Mouse (Mus musculus): ENCODE results near the gene Wnt9b.

Gene Wnt9b

DNA sequence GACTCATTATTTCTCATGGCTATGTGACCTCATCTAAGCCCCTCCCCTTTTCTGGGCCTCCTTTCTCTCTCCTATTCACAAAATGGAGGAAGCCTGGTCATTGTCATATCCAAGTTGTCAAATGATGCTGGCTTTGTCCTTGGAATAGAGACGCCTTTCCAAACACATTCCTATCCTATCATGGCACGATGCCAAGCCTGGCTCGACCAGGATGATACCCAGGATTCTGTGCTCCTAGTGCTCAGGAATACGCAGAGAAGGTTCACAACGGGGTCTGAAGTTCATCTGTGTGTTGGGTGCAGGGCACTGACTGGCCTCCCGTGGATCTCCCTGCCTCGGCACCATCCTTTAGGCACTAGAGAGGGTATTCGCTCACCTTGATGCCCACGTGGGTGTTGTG is 18.0 kb downstream of the Wnt9b start:
- DNase-seq (ENCODE audit: extremely low spot score) = no peak

DNA sequence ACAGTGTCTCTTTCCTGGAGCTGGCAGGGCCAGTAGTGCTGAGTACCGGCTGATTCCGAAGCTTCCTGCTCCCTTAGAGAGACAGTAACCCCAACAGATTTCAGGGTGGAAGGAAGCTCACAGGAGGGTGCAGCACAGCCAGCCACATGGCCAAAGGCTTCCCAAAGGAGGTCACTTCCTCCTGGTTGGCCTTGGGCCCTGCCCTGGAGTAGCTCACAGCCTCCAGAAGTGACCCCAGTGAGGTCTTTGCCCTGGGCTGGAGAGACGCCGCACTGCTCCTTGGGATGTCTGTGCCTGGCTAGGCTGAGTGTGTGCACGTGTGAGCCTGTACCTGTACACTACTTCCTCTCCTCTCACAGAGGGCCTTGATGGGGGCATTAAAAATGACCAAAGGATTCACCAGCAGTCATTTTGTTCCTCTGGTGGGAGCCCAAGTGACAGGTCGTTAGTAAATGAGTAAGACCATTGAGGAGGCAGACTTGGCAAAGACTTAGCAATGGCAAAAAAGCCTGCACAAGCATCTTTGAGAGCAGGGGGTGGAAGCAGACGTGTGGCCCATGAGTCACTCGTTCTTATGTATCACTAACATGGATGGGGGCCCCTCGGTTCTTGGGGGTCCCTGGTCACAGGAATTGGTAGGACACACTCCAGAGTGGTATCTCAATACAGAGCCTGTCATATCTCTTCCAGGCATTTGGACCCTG is 20.2 kb downstream of the Wnt9b start:
- no peak for DNase-seq (ENCODE audit: extremely low spot score)

- DNase-seq (ENCODE audit: extremely low spot score) = no peak
Measured at GRCm38 (mm10) chr11:103724331-103724771, 25.3 kb downstream of the Wnt9b start.

GRCm38 (mm10) chr11:103722040-103722481 is 27.6 kb downstream of the Wnt9b start:
- DNase-seq (ENCODE audit: extremely low spot score) = peak; percentile 20

DNA sequence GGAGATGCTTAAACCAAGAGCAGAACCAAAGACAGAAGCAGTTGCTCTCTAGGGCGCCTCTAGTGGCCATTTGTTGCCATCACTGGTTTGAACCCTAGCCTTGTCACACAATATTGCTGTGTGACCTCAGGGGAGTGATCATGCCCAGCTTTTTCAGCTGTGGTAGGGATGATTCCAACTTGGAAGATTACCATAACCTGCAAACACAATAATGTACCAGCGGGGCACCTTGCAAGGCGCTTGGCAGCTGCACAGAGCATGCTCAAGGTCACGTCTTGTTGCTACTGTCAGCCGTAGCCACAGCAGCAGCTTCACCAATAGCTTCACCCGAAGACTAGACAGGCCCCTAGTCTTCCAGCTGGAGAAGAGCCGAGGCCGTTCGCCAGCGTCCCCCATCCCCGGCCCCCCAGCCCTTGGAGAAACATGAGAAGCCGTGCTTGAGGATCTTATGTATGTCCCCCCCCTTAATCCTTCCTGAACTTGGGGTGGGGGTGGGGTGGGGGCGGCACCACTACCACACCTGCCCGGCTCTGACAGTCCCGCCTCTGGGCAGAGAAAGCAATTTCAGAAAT is 28.1 kb downstream of the Wnt9b start:
- DNase-seq (ENCODE audit: extremely low spot score) = peak; percentile 28

- no peak for DNase-seq (ENCODE audit: extremely low spot score)
Measured at GRCm38 (mm10) chr11:103719436-103719835, 30.2 kb downstream of the Wnt9b start.

DNA sequence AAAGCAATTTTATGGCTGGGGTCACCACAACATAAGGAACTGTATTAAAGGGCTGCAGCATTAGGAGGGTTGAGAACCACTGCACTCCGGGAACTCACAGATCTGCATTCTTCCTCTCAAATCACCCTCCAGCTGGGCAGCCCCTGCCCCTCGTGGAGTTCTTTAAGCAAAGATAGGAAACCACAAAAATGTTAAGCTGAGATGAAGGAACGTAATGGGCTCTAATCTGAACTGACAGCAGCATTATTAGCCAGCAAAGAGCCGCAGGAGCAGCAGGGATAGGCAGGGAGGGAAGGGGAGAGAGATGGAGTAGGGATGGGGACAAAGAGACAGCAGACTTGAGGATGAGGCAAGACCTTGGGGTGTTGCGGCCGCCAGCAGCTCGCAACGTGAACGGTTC is 32.6 kb downstream of the Wnt9b start:
- DNase-seq (ENCODE audit: extremely low spot score) = no peak

DNA sequence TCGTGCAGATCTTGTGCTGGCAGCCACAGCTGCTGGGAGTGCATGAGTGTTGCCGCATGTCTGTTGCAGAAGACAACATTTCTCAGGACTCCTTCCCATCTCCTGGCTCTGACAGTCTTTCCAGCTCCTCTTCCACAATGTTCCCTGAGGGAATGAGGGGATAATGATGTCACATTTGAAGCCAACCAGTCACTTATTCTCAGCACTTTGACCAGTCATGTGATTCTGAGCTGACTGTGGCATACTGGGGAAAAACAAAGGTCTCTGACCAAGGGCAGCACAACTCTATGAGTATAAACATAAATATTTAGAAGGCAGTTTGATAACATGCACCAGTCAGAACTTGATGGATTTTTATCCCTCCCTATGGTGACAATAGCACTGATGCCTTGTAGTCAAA is 35.5 kb downstream of the Wnt9b start:
- DNase-seq (ENCODE audit: extremely low spot score) = no peak

DNA sequence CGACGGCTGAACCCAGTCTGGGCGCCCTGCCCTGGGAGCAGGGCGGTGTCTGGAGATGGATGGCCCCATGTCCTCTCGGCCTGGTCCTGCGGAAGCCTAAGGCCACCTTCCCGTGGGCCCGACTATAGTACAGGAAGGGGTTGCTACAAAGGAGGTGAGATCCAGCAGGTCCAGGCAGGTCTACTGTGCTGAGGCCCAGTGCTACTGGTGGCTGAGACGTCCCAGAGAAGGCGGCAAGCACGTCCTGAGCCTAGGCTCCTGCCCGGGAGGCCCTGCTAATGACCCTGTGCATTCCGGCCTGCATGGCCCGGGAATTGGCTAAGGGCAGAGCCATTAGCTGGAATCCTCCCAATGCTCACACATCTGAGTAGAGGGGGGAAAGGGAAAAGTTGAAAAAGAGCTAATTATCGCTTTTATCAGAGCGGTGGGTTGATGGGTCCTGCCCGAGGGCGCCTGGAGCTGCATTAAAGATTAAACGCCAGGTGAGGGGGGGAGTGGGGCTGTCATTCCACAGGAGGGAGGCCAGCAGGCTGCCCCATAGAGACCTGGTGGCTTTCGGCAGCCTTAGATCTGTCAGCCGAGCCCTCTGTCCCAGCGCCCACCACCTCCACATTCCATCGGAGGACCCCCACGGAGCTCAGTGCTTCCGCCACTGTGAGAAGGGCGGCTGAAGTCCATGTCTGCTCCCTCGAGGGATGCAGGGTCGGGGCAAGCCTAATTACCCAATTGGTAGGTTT is 37.6 kb downstream of the Wnt9b start:
- peak; percentile 25 for DNase-seq (ENCODE audit: extremely low spot score)

- DNase-seq (ENCODE audit: extremely low spot score) = no peak
Measured at GRCm38 (mm10) chr11:103709982-103710381, 39.6 kb downstream of the Wnt9b start.

DNA sequence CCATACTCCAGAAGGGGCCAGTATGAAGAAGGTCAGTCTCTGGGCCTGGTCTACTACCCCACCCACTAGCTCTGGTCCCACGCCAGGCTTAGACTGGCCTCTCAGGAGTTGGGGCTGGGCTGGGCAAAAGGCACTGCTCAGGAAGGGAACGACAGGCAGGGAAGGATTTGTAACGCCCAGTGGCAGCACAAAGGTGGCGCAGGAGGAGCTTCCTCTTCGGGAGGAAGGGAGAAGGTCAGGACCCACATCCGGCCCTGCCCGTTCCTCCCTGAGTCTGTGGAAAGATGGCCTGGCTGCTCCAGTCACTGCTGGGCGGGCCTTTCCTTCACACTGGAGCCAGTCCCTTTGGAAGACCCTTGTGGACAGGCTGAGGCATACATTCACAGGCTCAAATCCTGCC is 42.6 kb downstream of the Wnt9b start:
- DNase-seq (ENCODE audit: extremely low spot score) = no peak

- DNase-seq (ENCODE audit: extremely low spot score) = no peak
Measured at GRCm38 (mm10) chr11:103698226-103698625, 51.4 kb downstream of the Wnt9b start.

- peak; percentile 96 for DNase-seq (ENCODE audit: extremely low spot score)
Measured at GRCm38 (mm10) chr11:103697565-103698176, 52.0 kb downstream of the Wnt9b start, which contains the start of gene Gosr2. Gene Gosr2 (minus strand): TSS chr11:103697898.

- DNase-seq (ENCODE audit: extremely low spot score) = no peak
Measured at GRCm38 (mm10) chr11:103696851-103697564, 52.6 kb downstream of the Wnt9b start.

DNA sequence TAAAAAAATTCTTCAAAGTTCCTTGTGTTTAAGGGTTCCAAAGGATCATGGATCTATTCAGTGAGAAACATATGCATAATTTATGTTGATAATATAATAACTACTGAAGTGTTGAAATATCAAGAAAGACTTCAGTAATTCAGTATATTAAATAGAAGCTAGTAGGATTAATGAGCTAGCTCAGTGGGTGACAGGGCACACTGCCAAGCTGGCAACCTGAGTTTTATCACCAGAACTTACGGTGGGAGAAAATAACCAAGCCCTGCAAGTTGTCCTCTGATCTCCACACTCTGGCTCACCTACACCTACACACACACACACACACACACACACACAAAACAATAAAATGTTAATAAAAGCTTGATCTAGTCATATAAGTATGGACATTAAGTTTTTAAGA is 56.4 kb downstream of the Wnt9b start:
- no peak for DNase-seq (ENCODE audit: extremely low spot score)

DNA sequence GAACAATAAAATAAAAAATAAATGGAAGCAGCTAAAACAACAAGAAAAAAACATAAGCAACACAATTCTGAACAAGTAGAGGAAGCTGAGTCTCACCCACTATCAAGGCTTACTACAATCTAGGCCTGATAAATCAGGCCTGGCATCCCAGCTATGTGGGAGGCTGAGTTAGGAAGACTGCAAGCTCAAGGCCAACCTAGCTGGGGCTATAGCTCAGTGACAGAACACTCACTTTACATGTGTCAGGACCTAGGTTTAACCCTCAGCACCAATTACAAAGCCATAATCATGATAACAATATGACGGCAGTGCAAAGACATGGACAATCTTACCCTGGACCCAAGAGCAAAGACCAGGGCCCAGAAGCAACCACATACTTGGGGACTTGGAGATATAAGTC is 58.6 kb downstream of the Wnt9b start:
- no peak for DNase-seq (ENCODE audit: extremely low spot score)

- DNase-seq (ENCODE audit: extremely low spot score) = peak; percentile 7
Measured at GRCm38 (mm10) chr11:103688980-103689378, 60.6 kb downstream of the Wnt9b start.

- DNase-seq (ENCODE audit: extremely low spot score) = no peak
Measured at GRCm38 (mm10) chr11:103688271-103688979, 61.2 kb downstream of the Wnt9b start.

DNA sequence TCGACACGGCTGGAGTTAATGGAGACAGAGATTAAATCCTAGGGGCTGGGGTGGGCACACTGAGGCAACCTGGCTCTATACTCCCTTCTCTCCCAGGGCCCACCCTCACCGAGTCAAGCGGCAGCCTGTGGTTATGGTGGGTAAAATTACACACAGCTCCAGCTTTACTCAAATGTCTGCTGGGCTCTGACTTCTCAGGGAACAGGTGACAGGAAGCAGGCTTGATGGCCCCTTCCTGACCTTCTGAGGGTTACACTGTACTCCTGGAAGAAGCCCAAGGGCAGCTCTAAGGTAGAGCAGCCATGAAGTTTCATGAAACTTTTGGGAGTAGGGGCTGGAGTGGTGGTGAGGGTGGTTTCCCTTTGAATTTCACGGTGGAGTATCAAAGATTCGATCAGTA is 62.9 kb downstream of the Wnt9b start:
- DNase-seq (ENCODE audit: extremely low spot score) = no peak

- DNase-seq (ENCODE audit: extremely low spot score) = no peak
Measured at GRCm38 (mm10) chr11:103685261-103685736, 64.3 kb downstream of the Wnt9b start.

Measured in embryo, embryonic 9.5 days (tissue).